Mouse (Mus musculus): ENCODE data around the gene Lmcd1.
"Not testable (repeated sequence)": the region's sequence is repeated elsewhere in the genome, so short reads cannot be mapped to it uniquely, and the experiment has no call there.

The Lmcd1 gene

GRCm38 (mm10) chr6:112273501-112274205, at the start of gene Lmcd1:
Gene Lmcd1, plus strand, starts transcription at chr6:112273758.
- peak; percentile 83 for DNase-seq

- DNase-seq = peak; percentile 18
Observed at GRCm38 (mm10) chr6:112223877-112224632, 49.5 kb upstream of the Lmcd1 start.

- DNase-seq = peak; percentile 43
Observed at GRCm38 (mm10) chr6:112236775-112237174, 36.8 kb upstream of the Lmcd1 start.

GRCm38 (mm10) chr6:112242216-112242615, 31.3 kb upstream of the Lmcd1 start:
- DNase-seq = no peak

DNA sequence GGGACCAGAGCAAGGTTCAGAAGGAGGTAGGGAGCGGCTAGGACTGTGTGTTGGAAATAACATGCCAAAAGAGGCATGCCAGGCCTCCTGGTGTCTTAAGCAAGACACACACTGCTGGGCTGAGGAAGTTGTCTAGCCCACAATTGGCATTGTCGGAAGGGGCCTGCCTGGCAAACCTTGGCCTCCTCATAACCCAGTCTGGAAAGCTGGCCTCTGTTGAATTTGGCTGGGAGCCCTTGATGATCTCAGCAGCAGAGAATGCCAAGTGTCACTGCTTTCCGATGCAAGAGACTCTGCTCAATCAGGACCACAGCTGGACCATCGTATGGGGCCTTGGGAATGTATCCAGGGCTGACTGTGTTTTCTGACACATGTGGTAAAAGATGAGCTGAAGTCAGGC, 27.9 kb upstream of the Lmcd1 start:
- peak; percentile 5 for DNase-seq

DNA sequence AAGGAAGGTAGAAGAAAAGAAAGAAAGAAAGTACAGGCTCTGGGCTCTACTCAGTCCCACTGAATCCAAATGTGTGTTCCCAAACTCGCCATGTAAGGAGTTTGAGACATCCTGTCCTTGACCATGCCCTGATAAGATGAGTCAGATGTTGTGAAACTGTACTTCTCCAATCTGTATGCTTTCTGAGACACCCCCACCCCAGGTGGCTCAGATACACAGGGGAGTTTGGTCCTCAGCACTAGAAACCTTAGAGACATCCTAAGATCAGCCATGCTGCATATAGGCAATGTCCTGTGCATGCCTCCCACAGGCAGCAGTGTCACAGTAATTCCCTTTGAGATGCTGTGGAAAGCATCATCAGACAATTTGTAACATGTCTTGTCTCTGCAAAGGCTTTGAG, 26.9 kb upstream of the Lmcd1 start:
- no peak for DNase-seq

GRCm38 (mm10) chr6:112253943-112254342, 19.6 kb upstream of the Lmcd1 start:
- DNase-seq = not testable (repeated sequence)

GRCm38 (mm10) chr6:112254967-112255366, 18.6 kb upstream of the Lmcd1 start:
- DNase-seq = no peak

- DNase-seq = no peak
Observed at GRCm38 (mm10) chr6:112255388-112256225, 18.0 kb upstream of the Lmcd1 start.

DNA sequence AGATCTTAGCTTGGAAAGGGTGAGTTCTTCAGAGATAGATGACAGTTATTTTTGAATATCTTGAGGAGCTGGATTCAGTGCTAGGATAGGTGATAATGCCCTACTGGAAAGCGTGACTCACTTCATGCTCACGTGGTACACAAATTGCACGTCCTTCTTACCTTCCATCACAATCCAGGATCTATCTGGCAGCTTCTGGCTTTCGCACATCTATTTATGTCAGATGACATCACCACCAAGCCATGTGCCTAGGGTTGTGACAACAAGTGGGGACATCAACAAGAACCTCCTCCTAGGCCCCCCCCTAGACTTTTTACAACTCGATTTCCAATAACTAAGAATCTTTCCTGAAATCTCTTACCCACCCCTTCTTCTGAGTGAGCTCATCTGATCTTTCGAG, 17.0 kb upstream of the Lmcd1 start:
- DNase-seq = no peak

- no peak for DNase-seq
Observed at GRCm38 (mm10) chr6:112261089-112261488, 12.5 kb upstream of the Lmcd1 start.

GRCm38 (mm10) chr6:112264321-112264720, 9.2 kb upstream of the Lmcd1 start:
- DNase-seq = no peak

DNA sequence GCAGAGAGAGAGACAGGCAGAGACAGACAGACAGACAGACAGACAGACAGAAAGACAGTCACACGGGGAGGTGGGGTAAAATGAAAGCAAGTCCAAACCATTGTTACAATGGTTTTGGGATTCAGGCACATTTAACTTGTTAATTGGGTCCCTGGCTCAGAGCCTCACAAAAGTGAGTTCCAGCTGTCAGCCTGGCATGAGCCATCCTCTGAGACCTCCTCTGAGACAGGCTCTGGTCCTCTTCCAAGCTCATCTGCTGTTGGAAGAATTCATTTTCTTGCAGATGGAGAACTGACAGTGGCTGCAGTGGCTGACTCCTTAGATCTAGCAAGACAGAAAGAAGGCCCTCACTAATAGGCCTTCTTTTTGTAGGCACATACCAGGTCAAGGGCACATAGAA, 6.9 kb upstream of the Lmcd1 start:
- DNase-seq = peak; percentile 65

DNA sequence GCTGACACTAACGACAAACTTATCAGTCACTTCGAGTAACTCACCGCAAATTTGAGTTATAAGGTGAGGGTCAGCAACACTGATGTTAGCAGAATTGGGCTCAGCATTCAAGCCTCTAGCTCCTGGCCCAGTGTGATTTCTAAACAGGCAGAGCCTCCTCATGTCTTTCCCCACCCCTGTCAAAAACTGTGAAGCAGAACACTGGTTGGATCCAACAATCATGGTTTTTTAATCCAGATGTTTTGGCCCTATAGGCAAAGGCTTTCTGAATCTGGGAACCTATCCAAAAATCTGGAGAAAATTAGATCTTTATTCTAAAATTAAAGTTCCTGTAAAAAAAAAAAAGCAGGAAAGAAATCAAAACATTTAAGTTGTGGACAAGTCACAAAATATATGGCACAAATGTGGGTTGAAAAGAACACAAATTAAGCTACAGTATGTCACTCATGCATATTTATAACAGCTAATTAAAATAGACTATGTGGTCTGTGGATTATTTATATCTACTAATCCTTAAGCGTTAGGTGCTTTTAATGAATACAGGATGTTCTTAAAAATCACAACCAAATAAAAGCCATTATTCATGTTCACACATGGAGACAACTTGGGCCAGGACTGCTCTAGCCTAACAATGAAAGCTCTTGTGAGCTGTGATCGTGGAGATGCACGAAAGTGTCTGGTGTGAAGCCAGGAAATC, 5.7 kb upstream of the Lmcd1 start:
- no peak for DNase-seq

GRCm38 (mm10) chr6:112274261-112275055, 900 bp downstream of the Lmcd1 start:
- DNase-seq = peak; percentile 29

DNA sequence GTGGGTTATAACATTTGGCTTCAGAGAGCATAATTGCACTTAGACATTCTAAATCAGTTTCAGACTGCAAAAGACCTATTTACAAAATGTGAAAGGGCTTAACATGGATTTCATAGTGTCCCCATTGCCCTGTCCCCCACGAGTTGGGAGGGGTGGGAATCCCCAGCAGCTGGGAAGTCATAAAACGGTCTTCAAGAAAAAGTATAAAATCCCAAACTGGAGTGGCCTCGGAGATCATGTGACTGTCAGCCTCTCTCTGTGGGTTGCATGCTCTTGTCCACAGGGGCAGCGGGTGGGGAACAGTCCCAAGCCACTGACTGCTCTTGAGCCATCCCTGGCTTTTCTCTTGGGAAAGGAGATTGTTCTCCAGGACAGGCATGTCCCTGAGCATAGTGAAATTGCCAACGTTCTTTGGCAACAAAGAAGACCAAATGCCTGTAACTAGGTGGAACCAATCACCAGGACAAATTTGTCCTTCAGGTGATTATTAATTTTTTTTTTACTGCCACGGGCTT, 2.2 kb downstream of the Lmcd1 start:
- DNase-seq = no peak

GRCm38 (mm10) chr6:112278805-112279204, 5.2 kb downstream of the Lmcd1 start:
- no peak for DNase-seq

- no peak for DNase-seq
Observed at GRCm38 (mm10) chr6:112280161-112280560, 6.6 kb downstream of the Lmcd1 start.

GRCm38 (mm10) chr6:112280945-112281344, 7.4 kb downstream of the Lmcd1 start:
- DNase-seq = no peak

DNA sequence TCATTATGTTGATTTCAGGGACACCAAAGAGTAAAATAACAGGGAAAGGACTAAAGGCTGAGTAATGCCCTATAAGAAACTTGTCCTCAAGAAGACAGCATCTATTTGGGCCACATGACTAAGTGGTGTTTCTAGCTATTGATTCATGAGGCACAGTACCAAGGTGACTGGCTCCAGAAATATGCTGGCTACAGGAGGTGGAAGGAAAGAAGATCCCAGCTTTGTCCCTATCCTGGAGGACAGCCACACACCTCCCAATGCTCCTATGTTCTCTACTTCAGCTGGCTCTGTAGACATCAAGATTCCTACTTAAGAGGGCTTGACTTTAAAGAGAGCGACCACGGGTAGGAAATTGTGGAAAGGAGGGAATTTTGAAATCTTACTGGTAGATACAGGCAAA, 8.4 kb downstream of the Lmcd1 start:
- DNase-seq = no peak

GRCm38 (mm10) chr6:112284087-112284486, 10.5 kb downstream of the Lmcd1 start:
- DNase-seq = peak; percentile 68

- DNase-seq = no peak
Observed at GRCm38 (mm10) chr6:112287671-112288070, 14.1 kb downstream of the Lmcd1 start.

Measured in right cerebral cortex, adult 18-20 months (tissue).